Mouse (Mus musculus): Measurements from ENCODE around the gene Gm17662.

- TF ChIP-seq CTCF (IDR thresholded peaks at IDR 0.05; ENCODE audit: borderline replicate concordance, control insufficient read depth, extremely low read depth, insufficient read depth, low read length, poor library complexity) (no peak), POLR2A (IDR thresholded peaks at IDR 0.05; ENCODE audit: control insufficient read depth, extremely low read depth, insufficient read depth, low read length, poor library complexity) (no peak)
These were observed 30.4 kb downstream of the Gm17662 start for GRCm38 (mm10) chr4:104887486-104887885.

Measured in thymus, adult 2 months (tissue).